Mouse (Mus musculus): Measurements from ENCODE around the gene Sox18. TPM values are rescaled to one million over a fixed set of nuclear protein-coding genes. Genes with fewer than 3 reads are reported as not detected.

The Sox18 gene
- polyA plus RNA-seq, 1 experiment: 47.5 TPM

GRCm38 (mm10) chr2:181657441-181657840 lies 14.0 kb downstream of the Sox18 start:
- Histone ChIP-seq H3K36me3 (ENCODE audit: control insufficient read depth, insufficient read depth, low read length) (peaks cover 22% of the 10 kb centered on the region), H3K27me3 (ENCODE audit: control insufficient read depth, insufficient read depth, low read length) (no peaks in the 10 kb centered on the region), H3K27ac (ENCODE audit: insufficient read depth, low read length) (no peak overlapping the region), H3K4me1 (ENCODE audit: control insufficient read depth, insufficient read depth, insufficient read length) (peaks cover 4% of the 10 kb centered on the region; the same call in 1 of the 2 replicates), H3K4me3 (ENCODE audit: extremely low read depth, insufficient read depth, insufficient read length) (no peak overlapping the region)
- no peak for DNase-seq (ENCODE audit: low read depth in 1 of 2, low spot score in 2 of 2)
- 84% methylated on average over 2 of the region's 2 CpGs for WGBS
- no peak for TF ChIP-seq POLR2A (IDR thresholded peaks at IDR 0.05; ENCODE audit: low read depth, low read length)
- TF ChIP-seq CTCF (IDR thresholded peaks at IDR 0.05; ENCODE audit: extremely low read depth, insufficient read depth, insufficient read length, insufficient replicate concordance): no peak

- 86% methylated on average over 3 of the region's 3 CpGs for WGBS
- DNase-seq (ENCODE audit: low read depth in 1 of 2, low spot score in 2 of 2): no peak
- H3K4me1 ChIP-seq (ENCODE audit: control insufficient read depth, insufficient read depth, insufficient read length): peaks cover 4% of the 10 kb centered on the region; the same call in 1 of the 2 replicates
- peaks cover 26% of the 10 kb centered on the region for H3K36me3 ChIP-seq (ENCODE audit: control insufficient read depth, insufficient read depth, low read length)
- TF ChIP-seq CTCF (IDR thresholded peaks at IDR 0.05; ENCODE audit: extremely low read depth, insufficient read depth, insufficient read length, insufficient replicate concordance): no peak
- TF ChIP-seq POLR2A (IDR thresholded peaks at IDR 0.05; ENCODE audit: low read depth, low read length): no peak
- no peak within 1 kb of the TSS for H3K27ac ChIP-seq (ENCODE audit: insufficient read depth, low read length)
- H3K4me3 ChIP-seq (ENCODE audit: extremely low read depth, insufficient read depth, insufficient read length): no peak within 1 kb of the TSS
- H3K27me3 ChIP-seq (ENCODE audit: control insufficient read depth, insufficient read depth, low read length): no peaks in the 10 kb centered on the region
Measured at GRCm38 (mm10) chr2:181656734-181657133, 14.7 kb downstream of the Sox18 start, which contains the start of gene Gm29797. Gene Gm29797 (plus strand): TSS chr2:181657034.

- TF ChIP-seq CTCF (IDR thresholded peaks at IDR 0.05; ENCODE audit: extremely low read depth, insufficient read depth, insufficient read length, insufficient replicate concordance) (no peak), POLR2A (IDR thresholded peaks at IDR 0.05; ENCODE audit: low read depth, low read length) (no peak)
- WGBS: 97% methylated on average over 1 of the region's 1 CpGs
Measured at GRCm38 (mm10) chr2:181653523-181653922, 17.9 kb downstream of the Sox18 start.

GRCm38 (mm10) chr2:181653065-181653464 lies 18.4 kb downstream of the Sox18 start:
- no peak for DNase-seq (ENCODE audit: low read depth in 1 of 2, low spot score in 2 of 2)
- H3K4me3 ChIP-seq (ENCODE audit: extremely low read depth, insufficient read depth, insufficient read length): no peak overlapping the region
- peaks cover 47% of the 10 kb centered on the region for H3K36me3 ChIP-seq (ENCODE audit: control insufficient read depth, insufficient read depth, low read length)
- H3K27me3 ChIP-seq (ENCODE audit: control insufficient read depth, insufficient read depth, low read length): no peaks in the 10 kb centered on the region
- no peak for TF ChIP-seq POLR2A (IDR thresholded peaks at IDR 0.05; ENCODE audit: low read depth, low read length)
- no peak for TF ChIP-seq CTCF (IDR thresholded peaks at IDR 0.05; ENCODE audit: extremely low read depth, insufficient read depth, insufficient read length, insufficient replicate concordance)
- no peaks in the 10 kb centered on the region for H3K4me1 ChIP-seq (ENCODE audit: control insufficient read depth, insufficient read depth, insufficient read length)
- H3K27ac ChIP-seq (ENCODE audit: insufficient read depth, low read length): no peak overlapping the region

More at GRCm38 (mm10) chr2:181653523-181653922, 17.9 kb downstream of the Sox18 start:
- Histone ChIP-seq H3K27me3 (ENCODE audit: control insufficient read depth, insufficient read depth, low read length) (no peaks in the 10 kb centered on the region), H3K4me3 (ENCODE audit: extremely low read depth, insufficient read depth, insufficient read length) (no peak overlapping the region), H3K27ac (ENCODE audit: insufficient read depth, low read length) (no peak overlapping the region), H3K4me1 (ENCODE audit: control insufficient read depth, insufficient read depth, insufficient read length) (no peaks in the 10 kb centered on the region), H3K36me3 (ENCODE audit: control insufficient read depth, insufficient read depth, low read length) (peaks cover 42% of the 10 kb centered on the region)
- no peak for DNase-seq (ENCODE audit: low read depth in 1 of 2, low spot score in 2 of 2)

GRCm38 (mm10) chr2:181648926-181649325 lies 22.5 kb downstream of the Sox18 start:
- Histone ChIP-seq H3K4me1 (ENCODE audit: control insufficient read depth, insufficient read depth, insufficient read length) (no peaks in the 10 kb centered on the region), H3K27ac (ENCODE audit: insufficient read depth, low read length) (no peak overlapping the region), H3K27me3 (ENCODE audit: control insufficient read depth, insufficient read depth, low read length) (no peaks in the 10 kb centered on the region), H3K4me3 (ENCODE audit: extremely low read depth, insufficient read depth, insufficient read length) (no peak overlapping the region), H3K36me3 (ENCODE audit: control insufficient read depth, insufficient read depth, low read length) (peaks cover 45% of the 10 kb centered on the region)
- TF ChIP-seq POLR2A (IDR thresholded peaks at IDR 0.05; ENCODE audit: low read depth, low read length) (no peak), CTCF (IDR thresholded peaks at IDR 0.05; ENCODE audit: extremely low read depth, insufficient read depth, insufficient read length, insufficient replicate concordance) (no peak)
- no peak for DNase-seq (ENCODE audit: low read depth in 1 of 2, low spot score in 2 of 2)
- 96% methylated on average over 10 of the region's 10 CpGs for WGBS

- Histone ChIP-seq H3K27me3 (ENCODE audit: control insufficient read depth, insufficient read depth, low read length) (no peaks in the 10 kb centered on the region), H3K4me3 (ENCODE audit: extremely low read depth, insufficient read depth, insufficient read length) (no peak overlapping the region), H3K27ac (ENCODE audit: insufficient read depth, low read length) (no peak overlapping the region), H3K4me1 (ENCODE audit: control insufficient read depth, insufficient read depth, insufficient read length) (no peaks in the 10 kb centered on the region), H3K36me3 (ENCODE audit: control insufficient read depth, insufficient read depth, low read length) (peaks cover 39% of the 10 kb centered on the region)
- TF ChIP-seq CTCF (IDR thresholded peaks at IDR 0.05; ENCODE audit: extremely low read depth, insufficient read depth, insufficient read length, insufficient replicate concordance) (no peak), POLR2A (IDR thresholded peaks at IDR 0.05; ENCODE audit: low read depth, low read length) (no peak)
- 92% methylated on average over 6 of the region's 6 CpGs for WGBS
- DNase-seq (ENCODE audit: low read depth in 1 of 2, low spot score in 2 of 2): no peak
Measured at GRCm38 (mm10) chr2:181646626-181647472, 24.6 kb downstream of the Sox18 start.

GRCm38 (mm10) chr2:181645666-181646065 lies 25.8 kb downstream of the Sox18 start:
- no peak overlapping the region for H3K27ac ChIP-seq (ENCODE audit: insufficient read depth, low read length)
- H3K36me3 ChIP-seq (ENCODE audit: control insufficient read depth, insufficient read depth, low read length): peaks cover 39% of the 10 kb centered on the region
- 94% methylated on average over 3 of the region's 3 CpGs for WGBS
- H3K27me3 ChIP-seq (ENCODE audit: control insufficient read depth, insufficient read depth, low read length): no peaks in the 10 kb centered on the region
- no peak for TF ChIP-seq POLR2A (IDR thresholded peaks at IDR 0.05; ENCODE audit: low read depth, low read length)
- no peak for TF ChIP-seq CTCF (IDR thresholded peaks at IDR 0.05; ENCODE audit: extremely low read depth, insufficient read depth, insufficient read length, insufficient replicate concordance)
- no peak for DNase-seq (ENCODE audit: low read depth in 1 of 2, low spot score in 2 of 2)
- H3K4me3 ChIP-seq (ENCODE audit: extremely low read depth, insufficient read depth, insufficient read length): no peak overlapping the region
- no peaks in the 10 kb centered on the region for H3K4me1 ChIP-seq (ENCODE audit: control insufficient read depth, insufficient read depth, insufficient read length)
